Mouse (Mus musculus) hindbrain, embryonic 16.5 days (tissue): Measurements from ENCODE around the gene Casd1. TPM values are rescaled to one million over a fixed set of nuclear protein-coding genes. Genes with fewer than 3 reads are reported as not detected.

Experiments used
- ATAC-seq: fragments of 200-750 bp; cut with Nextera tagmentation; 2 replicates; pipeline ENCODE4 v1.8.0; 2017; ENCODE audit warnings: moderate TSS enrichment, moderate library complexity
- H3K27ac ChIP-seq: fragments of 300-500 bp; sonication (generic); 2 replicates; pipeline ENCODE4 v1.5.1; 2014; ENCODE audit warnings: low read depth, mild to moderate bottlenecking, control low read depth, low read length, moderate library complexity
- H3K27me3 ChIP-seq: fragments of 300-500 bp; sonication (generic); replicated peaks from 2 replicates; pipeline ENCODE4 v1.6.1; 2014; ENCODE audit warnings: low read length; ENCODE audit not compliant: control insufficient read depth, insufficient read depth
- H3K36me3 ChIP-seq: fragments of 300-500 bp; sonication (generic); 2 replicates; pipeline ENCODE4 v1.6.1; 2014; ENCODE audit warnings: mild to moderate bottlenecking, low read length, moderate library complexity, mixed read lengths; ENCODE audit not compliant: control insufficient read depth, insufficient read depth
- H3K4me1 ChIP-seq: fragments of 300-500 bp; sonication (generic); 2 replicates; pipeline ENCODE4 v1.6.1; 2014; ENCODE audit warnings: low read depth, low read length; ENCODE audit not compliant: control insufficient read depth, insufficient read depth
- H3K4me2 ChIP-seq: fragments of 300-500 bp; sonication (generic); 2 replicates; pipeline ENCODE4 v1.6.1; 2014; ENCODE audit warnings: mild to moderate bottlenecking, low read length, control low read depth, moderate library complexity
- H3K4me3 ChIP-seq: fragments of 300-500 bp; sonication (generic); 2 replicates; pipeline ENCODE4 v1.5.1; 2014; ENCODE audit warnings: mild to moderate bottlenecking, low read length, control low read depth, moderate library complexity
- H3K9ac ChIP-seq: fragments of 300-500 bp; sonication (generic); 2 replicates; pipeline ENCODE4 v1.6.1; 2014; ENCODE audit warnings: low read depth, mild to moderate bottlenecking, control low read depth, low read length, moderate library complexity
- H3K9me3 ChIP-seq: fragments of 300-500 bp; sonication (generic); 2 replicates; pipeline ENCODE4 v1.6.1; 2014; ENCODE audit warnings: mild to moderate bottlenecking, low read length, moderate library complexity; ENCODE audit not compliant: control insufficient read depth
- WGBS: fragments of 180-500 bp; shearing (Covaris S2); extraction: QIAGEN DNeasy Blood & Tissue Kit; methylation state at CpG from one replicate; pipeline ENCODE4 v1.1.7; 2014; 5-methylcytosine and 5-hydroxymethylcytosine counted together
- polyA plus RNA-seq: library from polyadenylated mRNA; unstranded; fragments of >200 nt; fragmentation: Nextera tagmentation; extraction: Ambion mirVana; gene quantifications from 2 replicates; pipeline ENCODE4 v1.2.1, GENCODE M21; 2015

Casd1 gene
- polyA plus RNA-seq, 1 experiment from 2014 or later: 42.1 TPM

- Histone ChIP-seq H3K4me2 (peak overlapping the region; percentile 98), H3K9ac (peak overlapping the region; percentile 94), H3K27me3 (no peaks in the 10 kb centered on the region; the same call in 1 of the 2 replicates), H3K9me3 (no peaks in the 10 kb centered on the region), H3K36me3 (no peaks in the 10 kb centered on the region), H3K4me1 (peaks cover 12% of the 10 kb centered on the region), H3K4me3 (peak overlapping the region; percentile 80), H3K27ac (peak overlapping the region; percentile 94)
- peak; percentile 66 for ATAC-seq
- WGBS: 4% methylated on average over 35 of the region's 58 CpGs
These were observed 775 bp downstream of the Casd1 start for GRCm38 (mm10) chr6:4601297-4601931.

GRCm38 (mm10) chr6:4602012-4602411 lies 1.4 kb downstream of the Casd1 start:
- H3K9me3 ChIP-seq: no peaks in the 10 kb centered on the region
- H3K27me3 ChIP-seq: no peaks in the 10 kb centered on the region
- peaks cover 12% of the 10 kb centered on the region for H3K4me1 ChIP-seq
- no peak overlapping the region; the same call in 1 of the 2 replicates for H3K9ac ChIP-seq
- no peaks in the 10 kb centered on the region for H3K36me3 ChIP-seq
- peak overlapping the region; percentile 98 for H3K4me2 ChIP-seq
- WGBS: 41% methylated on average over 5 of the region's 5 CpGs
- peak overlapping the region; percentile 80 for H3K4me3 ChIP-seq
- H3K27ac ChIP-seq: no peak overlapping the region
- no peak for ATAC-seq

GRCm38 (mm10) chr6:4606394-4606793 lies 5.8 kb downstream of the Casd1 start:
- H3K27me3 ChIP-seq: no peaks in the 10 kb centered on the region
- ATAC-seq: 0 out of 2 replicates have a peak, but pooled peaks have one; percentile 37
- H3K4me3 ChIP-seq: no peak overlapping the region
- no peaks in the 10 kb centered on the region for H3K36me3 ChIP-seq
- H3K27ac ChIP-seq: no peak overlapping the region
- H3K9ac ChIP-seq: no peak overlapping the region
- H3K9me3 ChIP-seq: no peaks in the 10 kb centered on the region
- peaks cover 3% of the 10 kb centered on the region; the same call in 1 of the 2 replicates for H3K4me1 ChIP-seq
- 79% methylated on average over 4 of the region's 4 CpGs for WGBS
- H3K4me2 ChIP-seq: no peak overlapping the region

- no peak overlapping the region for H3K4me2 ChIP-seq
- peaks cover 3% of the 10 kb centered on the region; the same call in 1 of the 2 replicates for H3K36me3 ChIP-seq
- no peak overlapping the region for H3K4me3 ChIP-seq
- no peaks in the 10 kb centered on the region for H3K9me3 ChIP-seq
- no peak overlapping the region for H3K9ac ChIP-seq
- 81% methylated on average over 4 of the region's 4 CpGs for WGBS
- no peaks in the 10 kb centered on the region for H3K27me3 ChIP-seq
- H3K4me1 ChIP-seq: no peaks in the 10 kb centered on the region
- ATAC-seq: no peak
- H3K27ac ChIP-seq: no peak overlapping the region
These were observed 9.7 kb downstream of the Casd1 start for GRCm38 (mm10) chr6:4610216-4610896.

- WGBS: 96% methylated on average over 4 of the region's 4 CpGs
- Histone ChIP-seq H3K27me3 (no peaks in the 10 kb centered on the region), H3K4me2 (no peak overlapping the region), H3K4me1 (no peaks in the 10 kb centered on the region), H3K4me3 (no peak overlapping the region), H3K9me3 (no peaks in the 10 kb centered on the region), H3K9ac (no peak overlapping the region), H3K36me3 (peaks cover 3% of the 10 kb centered on the region; the same call in 1 of the 2 replicates), H3K27ac (no peak overlapping the region)
- no peak for ATAC-seq
These were observed 11.2 kb downstream of the Casd1 start for GRCm38 (mm10) chr6:4611853-4612252.

- Histone ChIP-seq H3K27ac (no peak overlapping the region), H3K9me3 (no peaks in the 10 kb centered on the region), H3K9ac (no peak overlapping the region), H3K27me3 (no peaks in the 10 kb centered on the region), H3K4me3 (no peak overlapping the region), H3K4me1 (no peaks in the 10 kb centered on the region), H3K36me3 (peaks cover 3% of the 10 kb centered on the region; the same call in 1 of the 2 replicates), H3K4me2 (no peak overlapping the region)
- no peak for ATAC-seq
- 92% methylated on average over 7 of the region's 7 CpGs for WGBS
These were observed 11.8 kb downstream of the Casd1 start for GRCm38 (mm10) chr6:4612431-4612830.

- Histone ChIP-seq H3K9ac (no peak overlapping the region), H3K4me1 (no peaks in the 10 kb centered on the region), H3K27me3 (no peaks in the 10 kb centered on the region), H3K36me3 (peaks cover 3% of the 10 kb centered on the region; the same call in 1 of the 2 replicates), H3K9me3 (no peaks in the 10 kb centered on the region), H3K4me2 (no peak overlapping the region), H3K27ac (no peak overlapping the region), H3K4me3 (no peak overlapping the region)
- WGBS: 89% methylated on average over 10 of the region's 10 CpGs
- no peak for ATAC-seq
These were observed 17.3 kb downstream of the Casd1 start for GRCm38 (mm10) chr6:4617911-4618310.

- H3K4me2 ChIP-seq: no peak overlapping the region
- no peak overlapping the region for H3K4me3 ChIP-seq
- no peak overlapping the region for H3K9ac ChIP-seq
- H3K4me1 ChIP-seq: no peaks in the 10 kb centered on the region
- H3K27me3 ChIP-seq: no peaks in the 10 kb centered on the region
- no peak for ATAC-seq
- no peak overlapping the region for H3K27ac ChIP-seq
- no peaks in the 10 kb centered on the region for H3K9me3 ChIP-seq
- no peaks in the 10 kb centered on the region for H3K36me3 ChIP-seq
- 71% methylated on average over 3 of the region's 3 CpGs for WGBS
These were observed 30.8 kb downstream of the Casd1 start for GRCm38 (mm10) chr6:4631464-4631863.

- H3K4me1 ChIP-seq: no peaks in the 10 kb centered on the region
- H3K27me3 ChIP-seq: no peaks in the 10 kb centered on the region
- no peak overlapping the region for H3K27ac ChIP-seq
- H3K36me3 ChIP-seq: no peaks in the 10 kb centered on the region
- no peak overlapping the region for H3K9ac ChIP-seq
- H3K4me2 ChIP-seq: no peak overlapping the region
- H3K4me3 ChIP-seq: no peak overlapping the region
- ATAC-seq: no peak
- WGBS: 54% methylated on average over 4 of the region's 4 CpGs
- no peaks in the 10 kb centered on the region for H3K9me3 ChIP-seq
These were observed 32.5 kb downstream of the Casd1 start for GRCm38 (mm10) chr6:4633189-4633588.
